Mouse (Mus musculus) naive thymus-derived CD4-positive, alpha-beta T cell, adult 2 months (primary cell): Measurements from ENCODE around the gene Eya4.

ENCODE experiments used
- DNase-seq: peaks from one replicate; pipeline ENCODE4 v3.0.0-alpha.2; 2011; ENCODE audit warnings: low read depth

Gene Eya4

GRCm38 (mm10) chr10:23156866-23157625, 193.5 kb downstream of the Eya4 start:
- no peak for DNase-seq

DNA sequence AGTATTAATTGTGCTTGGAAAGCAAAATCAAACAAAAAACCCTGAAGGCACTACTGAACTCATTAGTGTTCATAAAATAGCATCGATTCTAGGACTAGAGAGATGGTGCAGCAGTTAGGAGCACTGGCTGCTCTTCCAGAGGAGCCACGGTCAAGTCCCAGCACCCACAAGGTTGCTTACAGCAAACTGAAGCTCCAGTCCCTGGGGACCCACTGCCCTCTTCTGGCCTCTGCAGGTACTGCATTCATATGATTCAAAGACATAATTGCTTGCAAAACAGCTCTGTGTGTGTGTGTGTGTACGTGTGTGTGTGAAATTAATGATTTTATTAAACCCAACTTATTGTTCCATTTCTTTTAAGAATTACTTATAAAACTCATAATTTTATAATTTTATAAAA, 200.2 kb downstream of the Eya4 start:
- peak; percentile 1 for DNase-seq

GRCm38 (mm10) chr10:23144616-23145015, 206.0 kb downstream of the Eya4 start:
- no peak for DNase-seq

GRCm38 (mm10) chr10:23127947-23128346, 222.6 kb downstream of the Eya4 start:
- no peak for DNase-seq

DNA sequence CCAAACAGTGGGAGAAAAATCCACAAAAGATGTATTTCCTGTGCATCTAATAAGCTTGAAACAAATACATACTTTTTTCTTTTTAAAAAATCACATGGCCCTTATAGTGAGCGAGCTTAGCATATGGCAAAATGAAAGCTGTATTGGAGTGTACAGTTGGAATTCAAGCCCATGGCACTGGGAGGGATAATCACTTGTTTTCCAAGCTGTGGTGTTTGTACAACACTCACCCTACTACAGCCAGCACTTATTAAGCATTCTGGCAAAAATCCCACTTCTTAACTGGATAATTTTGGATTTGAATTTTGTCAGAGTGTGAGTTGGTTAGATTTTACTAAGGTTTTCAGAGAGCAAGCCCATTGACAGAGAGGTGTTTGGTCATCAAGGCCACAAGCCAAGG, 223.4 kb downstream of the Eya4 start:
- DNase-seq: no peak

GRCm38 (mm10) chr10:23126529-23126928, 224.1 kb downstream of the Eya4 start:
- DNase-seq: no peak

DNA sequence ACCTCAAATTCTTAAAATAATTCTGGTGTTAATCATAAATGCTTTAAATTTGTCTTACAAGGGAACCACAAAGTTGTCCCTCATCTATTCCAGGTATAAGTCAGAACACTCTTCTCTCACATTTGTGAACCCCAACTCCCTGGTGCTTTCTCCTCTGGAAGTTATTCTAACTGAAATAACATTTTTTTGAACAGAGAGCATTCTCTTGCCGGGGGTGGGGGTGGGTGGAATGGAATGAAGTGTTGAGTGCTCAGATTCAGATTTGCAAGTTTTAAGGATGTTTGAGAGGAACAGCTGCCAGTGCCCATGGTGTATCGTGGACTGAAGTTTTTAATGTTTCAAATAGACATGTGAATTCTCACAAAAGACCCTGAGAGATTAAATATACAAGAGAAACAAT, 230.1 kb downstream of the Eya4 start:
- DNase-seq: no peak

DNA sequence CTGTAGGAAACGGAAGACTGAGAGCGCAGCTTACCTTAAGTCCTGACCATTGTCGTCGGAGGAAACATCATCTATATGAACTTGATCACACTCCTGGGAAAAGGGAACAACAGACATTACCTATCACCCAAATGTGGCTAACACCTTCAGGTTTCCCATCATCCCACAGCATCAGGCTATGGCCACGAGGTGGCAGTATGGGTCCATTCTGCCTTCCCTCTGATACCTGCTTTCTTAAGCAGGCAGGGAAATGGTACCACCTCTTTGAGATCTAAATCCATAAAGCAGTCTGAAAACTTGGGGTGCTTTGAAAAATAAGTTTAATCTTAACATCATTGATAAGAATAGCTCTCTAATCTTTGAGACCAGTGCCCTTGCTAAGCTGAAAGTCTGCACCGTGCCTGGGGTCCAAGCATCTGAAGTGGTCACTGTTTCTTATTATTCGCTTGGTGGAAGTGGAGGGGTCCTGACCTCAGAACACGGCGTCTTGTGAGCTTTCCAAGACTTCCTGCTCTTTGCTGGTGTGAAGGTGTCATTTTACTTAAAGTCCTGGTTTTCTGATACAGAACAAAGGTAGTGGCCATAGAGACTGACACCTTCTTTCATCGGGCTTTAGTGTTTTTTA, 233.7 kb downstream of the Eya4 start:
- peak; percentile 13 for DNase-seq

DNA sequence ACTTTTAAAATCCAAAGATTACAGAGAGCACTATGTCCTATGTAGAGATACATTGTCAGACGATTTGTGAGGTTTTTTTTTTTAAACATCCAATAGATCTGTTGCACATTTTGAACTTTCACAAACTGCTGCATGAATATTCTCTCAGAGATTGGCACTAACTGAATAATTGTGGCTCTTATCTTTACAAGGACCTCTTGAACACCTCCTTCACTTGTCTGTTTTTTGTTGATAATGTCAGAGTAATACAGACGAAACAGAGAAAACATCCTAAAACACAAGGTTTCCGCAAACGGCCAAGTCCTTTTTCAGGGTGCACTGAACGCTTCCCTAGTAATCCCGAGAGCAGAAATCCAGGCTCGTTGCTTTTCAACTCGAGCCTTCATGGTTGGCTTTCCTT, 234.5 kb downstream of the Eya4 start:
- DNase-seq: no peak

GRCm38 (mm10) chr10:23115321-23115720, 235.3 kb downstream of the Eya4 start:
- DNase-seq: no peak

DNA sequence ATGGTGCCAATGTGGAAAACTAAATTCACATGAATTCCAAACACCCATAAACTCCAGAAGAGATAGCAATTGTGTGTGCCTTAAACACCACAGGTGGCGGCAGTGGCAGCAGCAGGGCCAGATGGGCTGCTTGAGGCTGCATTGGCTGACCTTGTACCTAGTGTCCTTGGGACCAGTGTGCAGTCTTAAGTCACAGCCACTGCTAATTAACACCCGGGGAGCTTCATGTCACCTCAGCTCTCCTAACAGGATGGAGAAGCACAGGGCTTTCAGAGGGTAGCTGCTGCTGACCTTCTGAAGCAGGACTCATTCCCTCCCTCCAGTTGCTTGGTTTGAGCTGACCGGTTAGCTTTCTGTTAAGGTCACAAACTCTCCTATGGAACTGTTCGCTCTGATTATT, 242.5 kb downstream of the Eya4 start:
- DNase-seq: no peak

DNA sequence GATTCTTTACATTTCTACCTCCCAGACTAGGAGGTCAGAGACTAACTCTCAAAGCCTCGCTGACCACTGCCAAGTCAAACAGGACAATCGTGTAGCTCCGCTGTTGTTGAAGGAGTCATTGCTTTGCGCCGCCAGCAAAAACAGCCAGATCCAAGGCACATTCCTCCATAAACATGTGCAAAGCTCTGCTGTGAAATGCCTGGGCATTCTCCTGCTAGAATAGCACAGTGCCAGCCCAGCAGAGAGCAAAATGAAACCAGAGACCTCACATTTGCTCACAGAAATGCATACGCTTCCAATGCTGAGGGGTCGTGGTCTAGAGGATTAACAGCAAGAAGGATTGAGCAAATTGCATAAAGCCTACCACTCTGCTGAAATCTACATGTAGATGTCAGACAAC, 258.1 kb downstream of the Eya4 start:
- no peak for DNase-seq

GRCm38 (mm10) chr10:23091552-23091951, 259.0 kb downstream of the Eya4 start:
- no peak for DNase-seq

- no peak for DNase-seq
Observed at GRCm38 (mm10) chr10:23090323-23090722, 260.3 kb downstream of the Eya4 start.

DNA sequence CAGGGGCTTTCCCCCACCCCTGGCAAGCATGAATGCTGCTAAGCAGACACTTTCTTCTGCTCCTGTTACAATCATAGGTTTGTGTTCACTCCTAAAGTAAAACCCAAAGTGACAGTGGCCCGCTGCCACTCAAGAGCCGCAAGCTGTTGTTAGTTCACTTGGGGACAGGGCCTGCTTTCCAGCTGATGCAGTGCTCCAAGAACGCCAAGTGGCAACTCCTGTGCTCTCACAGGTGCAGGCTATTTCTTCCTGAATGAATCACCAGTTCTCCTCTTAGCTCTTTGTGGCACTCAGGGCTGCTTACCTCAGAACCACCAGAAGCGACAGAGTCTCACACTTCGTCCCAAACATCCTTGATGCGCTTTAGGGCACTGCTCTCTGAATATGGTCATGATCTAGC, 261.3 kb downstream of the Eya4 start:
- DNase-seq: no peak

GRCm38 (mm10) chr10:23088764-23089163, 261.8 kb downstream of the Eya4 start:
- DNase-seq: no peak

- peak; percentile 2 for DNase-seq
Observed at GRCm38 (mm10) chr10:23086352-23087215, 264.0 kb downstream of the Eya4 start.

DNA sequence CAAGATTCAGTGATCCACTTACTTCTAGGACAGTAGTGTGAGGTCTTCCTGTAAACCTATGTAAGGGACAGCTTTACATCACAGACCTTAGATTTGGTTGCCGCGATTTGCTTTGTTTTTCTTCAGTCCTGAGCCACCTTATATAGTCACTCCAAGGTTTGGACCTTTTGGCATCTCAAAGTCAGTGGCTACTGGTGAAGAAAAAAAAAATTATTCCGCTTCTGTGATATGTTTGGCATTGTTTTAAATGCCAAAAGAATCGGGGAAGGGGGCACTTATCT, 269.1 kb downstream of the Eya4 start:
- DNase-seq: no peak

DNA sequence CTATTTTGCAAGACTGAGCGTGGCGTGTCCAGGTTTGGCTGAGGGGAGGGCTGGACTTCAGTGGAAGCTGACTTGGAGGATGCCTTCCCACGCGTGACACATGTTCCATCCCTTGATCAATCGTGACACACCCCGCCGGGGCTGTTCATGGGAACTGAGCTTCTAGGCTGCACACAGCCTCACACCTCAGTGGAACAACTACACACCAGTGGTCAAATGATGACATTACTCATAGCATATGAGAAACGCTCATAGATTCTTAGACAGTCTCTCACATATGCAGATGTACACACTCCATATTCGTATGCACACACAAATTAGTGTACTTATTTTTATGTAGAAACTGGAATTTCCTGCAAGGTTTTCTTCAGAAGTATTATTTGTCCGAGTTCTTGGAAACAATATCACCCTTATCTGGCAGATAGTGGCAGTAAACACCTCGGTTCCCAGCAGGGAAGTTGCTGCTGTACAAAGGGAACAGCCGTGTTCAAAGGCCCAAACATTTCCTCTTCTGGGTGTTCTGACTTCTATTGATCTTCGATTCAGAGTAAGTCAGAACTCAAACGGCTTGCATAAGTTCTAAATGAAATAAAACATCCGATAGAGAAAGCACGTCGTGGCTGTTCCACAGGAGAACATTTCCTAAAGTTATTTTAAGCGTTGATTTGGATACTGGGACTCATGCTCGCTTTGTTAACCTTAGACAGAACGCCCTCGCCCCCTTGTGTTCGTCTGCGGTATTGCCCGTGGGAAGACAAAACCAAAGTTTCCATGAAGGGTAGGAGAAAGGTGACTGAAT, 269.6 kb downstream of the Eya4 start:
- peak; percentile 46 for DNase-seq

- DNase-seq: no peak
Observed at GRCm38 (mm10) chr10:23076691-23077385, 273.7 kb downstream of the Eya4 start.

DNA sequence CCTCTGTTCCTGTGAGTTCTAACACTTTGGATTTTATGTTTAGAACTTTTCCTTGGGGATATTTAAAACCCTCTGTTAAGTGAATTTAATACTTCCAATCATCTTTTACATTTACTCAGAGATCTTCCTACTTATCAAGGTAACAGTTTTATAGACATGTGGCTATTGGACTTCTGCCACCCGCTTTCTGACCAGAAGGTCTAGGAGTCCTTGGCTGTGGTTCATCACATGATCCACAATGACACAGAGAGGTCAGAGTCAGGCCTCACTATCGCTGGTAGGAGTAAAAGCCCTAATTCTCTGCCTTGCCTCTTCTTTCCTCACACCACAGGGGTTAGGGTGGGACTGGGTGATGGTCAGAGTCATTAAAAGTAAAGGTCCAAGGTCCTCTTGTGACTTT, 277.2 kb downstream of the Eya4 start:
- DNase-seq: no peak

- no peak for DNase-seq
Observed at GRCm38 (mm10) chr10:23063637-23064036, 286.9 kb downstream of the Eya4 start.
